Mouse (Mus musculus) lung, postnatal 0 days (tissue): ENCODE measurements around the gene Coa6. TPM values are rescaled to one million over a fixed set of nuclear protein-coding genes. Genes with fewer than 3 reads are reported as not detected.
A peak's percentile ranks its signal among the peaks of the same experiment; 100 is the strongest.
"Not testable (repeated sequence)": the region's sequence is repeated elsewhere in the genome, so short reads cannot be mapped to it uniquely, and the experiment has no call there.

ENCODE experiments used
- ATAC-seq: fragments of 200-750 bp; cut with Nextera tagmentation; 2 replicates; pipeline ENCODE4 v1.8.0; 2017; ENCODE audit warnings: moderate library complexity
- DNase-seq: peaks from one replicate; pipeline ENCODE4 v3.0.0-alpha.2; 2016; ENCODE audit warnings: low spot score
- H3K27ac ChIP-seq: fragments of 300-500 bp; sonication (generic); 2 replicates; pipeline ENCODE4 v1.5.1; 2014; ENCODE audit warnings: antibody characterized with exemption, mild to moderate bottlenecking, low read length, mixed read lengths
- H3K27me3 ChIP-seq: fragments of 300-500 bp; sonication (generic); replicated peaks from 2 replicates; pipeline ENCODE4 v1.6.1; 2014; ENCODE audit warnings: low read length, mixed read lengths; ENCODE audit not compliant: insufficient read depth
- H3K36me3 ChIP-seq: fragments of 300-500 bp; sonication (generic); 2 replicates; pipeline ENCODE4 v1.6.1; 2014; ENCODE audit warnings: low read length, mixed read lengths; ENCODE audit not compliant: insufficient read depth
- H3K4me1 ChIP-seq: fragments of 300-500 bp; sonication (generic); 2 replicates; pipeline ENCODE4 v1.6.1; 2014; ENCODE audit warnings: antibody characterized with exemption, low read depth, low read length, mixed read lengths; ENCODE audit not compliant: insufficient read depth
- H3K4me2 ChIP-seq: fragments of 300-500 bp; sonication (generic); replicated peaks from 2 replicates; pipeline ENCODE4 v1.6.1; 2014; ENCODE audit warnings: low read depth, mild to moderate bottlenecking, low read length, moderate library complexity, mixed read lengths
- H3K4me3 ChIP-seq: fragments of 300-500 bp; sonication (generic); 2 replicates; pipeline ENCODE4 v1.5.1; 2014; ENCODE audit warnings: low read depth, low read length
- H3K9ac ChIP-seq: fragments of 300-500 bp; sonication (generic); replicated peaks from 2 replicates; pipeline ENCODE4 v1.6.1; 2014; ENCODE audit warnings: low read depth, mild to moderate bottlenecking
- H3K9me3 ChIP-seq: fragments of 300-500 bp; sonication (generic); 2 replicates; pipeline ENCODE4 v1.6.1; 2016; ENCODE audit warnings: low read length, mixed read lengths
- CTCF ChIP-seq: IDR thresholded peaks from 2 replicates; pipeline ENCODE4 v1.5.1; 2016; ENCODE audit warnings: antibody characterized with exemption, mild to moderate bottlenecking
- EP300 ChIP-seq: IDR thresholded peaks from 2 replicates; pipeline ENCODE4 v1.6.1; 2016; ENCODE audit warnings: antibody characterized with exemption, mild to moderate bottlenecking, control low read depth
- WGBS: fragments of 180-500 bp; shearing (Covaris S2); extraction: QIAGEN DNeasy Blood & Tissue Kit; methylation state at CpG from one replicate; pipeline ENCODE4 v1.1.7; 2014; 5-methylcytosine and 5-hydroxymethylcytosine counted together
- polyA plus RNA-seq: library from polyadenylated mRNA; unstranded; fragments of >200 nt; fragmentation: Nextera tagmentation; extraction: Ambion mirVana; gene quantifications from 2 replicates; pipeline ENCODE4 v1.2.1, GENCODE M21; 2015

Coa6 gene
- polyA plus RNA-seq, 1 experiment from 2014 or later: 53.4 TPM

- Histone ChIP-seq H3K4me3 (no peak overlapping the region), H3K9ac (no peak overlapping the region), H3K27ac (no peak overlapping the region), H3K9me3 (no peaks in the 10 kb centered on the region), H3K36me3 (no peaks in the 10 kb centered on the region), H3K4me2 (no peak overlapping the region), H3K4me1 (no peaks in the 10 kb centered on the region; the same call in 1 of the 2 replicates), H3K27me3 (no peaks in the 10 kb centered on the region)
- ATAC-seq (no peak), DNase-seq (peak; percentile 7)
- TF ChIP-seq CTCF (no peak), EP300 (no peak)
- 81% methylated on average over 4 of the region's 4 CpGs for WGBS
These were observed 34.7 kb upstream of the Coa6 start for GRCm38 (mm10) chr8:126387566-126387965.

GRCm38 (mm10) chr8:126391541-126391940 is 30.8 kb upstream of the Coa6 start:
- TF ChIP-seq EP300 (0 out of 2 replicates have a peak, but pooled peaks have one; percentile 21), CTCF (no peak)
- WGBS: 26% methylated on average over 2 of the region's 2 CpGs
- Histone ChIP-seq H3K36me3 (no peaks in the 10 kb centered on the region), H3K4me3 (no peak overlapping the region), H3K4me1 (no peaks in the 10 kb centered on the region; the same call in 1 of the 2 replicates), H3K9ac (no peak overlapping the region), H3K27me3 (no peaks in the 10 kb centered on the region), H3K27ac (no peak overlapping the region), H3K9me3 (no peaks in the 10 kb centered on the region), H3K4me2 (no peak overlapping the region)
- peak; percentile 48 for ATAC-seq
- peak; percentile 65 for DNase-seq

DNA sequence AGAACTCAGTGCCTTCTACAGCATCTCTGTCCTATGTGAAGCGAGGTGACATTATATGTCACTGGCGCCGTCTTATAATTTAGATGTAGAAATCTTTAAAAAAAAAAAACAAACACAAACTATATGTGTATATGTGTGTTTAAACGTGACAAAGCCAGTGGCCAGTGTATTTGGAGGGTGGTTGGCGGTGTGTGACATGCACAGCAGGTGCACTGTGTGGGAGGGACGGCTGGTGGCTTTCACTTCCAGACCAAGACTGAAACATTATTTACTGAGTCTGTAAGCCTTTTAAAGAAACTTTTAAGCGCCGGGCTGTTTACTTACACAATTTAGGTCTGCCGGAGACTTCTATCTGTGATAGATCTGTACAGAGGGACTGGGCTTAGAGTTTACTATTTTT is 26.9 kb upstream of the Coa6 start:
- 69% methylated on average over 9 of the region's 9 CpGs for WGBS
- H3K4me2 ChIP-seq: no peak overlapping the region
- H3K9me3 ChIP-seq: no peaks in the 10 kb centered on the region
- no peak overlapping the region for H3K27ac ChIP-seq
- no peaks in the 10 kb centered on the region for H3K36me3 ChIP-seq
- no peaks in the 10 kb centered on the region; the same call in 1 of the 2 replicates for H3K4me1 ChIP-seq
- no peak for ATAC-seq
- DNase-seq: no peak
- H3K9ac ChIP-seq: no peak overlapping the region
- H3K4me3 ChIP-seq: no peak overlapping the region
- TF ChIP-seq CTCF (no peak), EP300 (no peak)
- H3K27me3 ChIP-seq: no peaks in the 10 kb centered on the region

DNA sequence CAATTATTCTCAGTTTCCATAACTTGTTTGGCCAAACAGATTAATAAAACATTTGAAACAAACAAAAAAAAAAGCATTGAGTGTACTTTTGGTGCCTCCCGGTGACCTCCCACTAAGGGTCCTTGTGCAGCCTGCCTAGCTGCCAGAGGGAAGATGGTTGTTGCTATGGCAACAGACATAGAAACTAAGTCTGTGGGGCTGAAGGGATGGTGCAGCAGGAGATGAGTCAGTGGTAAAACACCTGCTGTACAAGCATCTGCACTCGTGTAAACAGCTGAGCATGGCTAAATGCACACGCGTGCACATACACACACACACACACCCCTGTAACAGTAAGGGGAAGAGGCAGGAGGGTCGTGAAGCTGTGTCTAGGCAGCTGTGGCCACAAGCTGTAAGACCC is 26.4 kb upstream of the Coa6 start:
- Histone ChIP-seq H3K27me3 (no peaks in the 10 kb centered on the region), H3K4me2 (no peak overlapping the region), H3K27ac (no peak overlapping the region), H3K4me3 (no peak overlapping the region), H3K36me3 (no peaks in the 10 kb centered on the region), H3K9ac (no peak overlapping the region), H3K4me1 (no peaks in the 10 kb centered on the region; the same call in 1 of the 2 replicates), H3K9me3 (no peaks in the 10 kb centered on the region)
- TF ChIP-seq CTCF (no peak), EP300 (no peak)
- WGBS: 64% methylated on average over 5 of the region's 5 CpGs
- no peak for DNase-seq
- ATAC-seq: no peak

DNA sequence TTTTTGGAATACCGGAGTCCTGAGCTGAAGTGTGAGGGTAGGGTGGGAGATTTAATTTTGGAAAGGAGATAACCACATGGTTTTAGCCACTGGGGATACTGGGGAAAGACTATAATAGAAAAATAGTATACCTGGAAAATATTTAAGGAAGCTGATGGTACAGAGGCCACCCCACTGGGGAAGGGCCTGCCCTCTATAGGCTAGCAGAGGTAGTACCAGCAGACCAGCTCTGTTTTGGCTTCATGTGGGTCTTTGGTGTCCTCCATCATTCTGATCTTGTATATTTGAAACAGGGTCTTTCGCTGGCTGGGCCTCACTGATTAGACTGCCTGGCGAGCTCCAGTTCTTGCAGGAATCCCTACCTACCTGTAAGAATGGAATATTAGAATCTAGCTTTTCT is 24.0 kb upstream of the Coa6 start:
- no peak for TF ChIP-seq EP300
- peak; percentile 57 for TF ChIP-seq CTCF
- Histone ChIP-seq H3K27ac (no peak overlapping the region), H3K4me2 (no peak overlapping the region), H3K4me1 (no peaks in the 10 kb centered on the region), H3K36me3 (no peaks in the 10 kb centered on the region), H3K27me3 (no peaks in the 10 kb centered on the region), H3K9ac (no peak overlapping the region), H3K4me3 (no peak overlapping the region), H3K9me3 (no peaks in the 10 kb centered on the region)
- WGBS: 66% methylated on average over 3 of the region's 3 CpGs
- ATAC-seq (no peak), DNase-seq (peak; percentile 17)

- H3K9me3 ChIP-seq, H3K4me1 ChIP-seq, H3K4me3 ChIP-seq, ATAC-seq, H3K27me3 ChIP-seq, H3K9ac ChIP-seq, H3K27ac ChIP-seq, H3K4me2 ChIP-seq, H3K36me3 ChIP-seq: not testable (repeated sequence)
- DNase-seq: peak; percentile 22
These were observed 17.8 kb upstream of the Coa6 start for GRCm38 (mm10) chr8:126404550-126404949.

GRCm38 (mm10) chr8:126405030-126405429 is 17.3 kb upstream of the Coa6 start:
- Histone ChIP-seq H3K9me3 (no peaks in the 10 kb centered on the region), H3K9ac (no peak overlapping the region), H3K36me3 (no peaks in the 10 kb centered on the region), H3K27me3 (no peaks in the 10 kb centered on the region), H3K4me3 (no peak overlapping the region), H3K4me2 (no peak overlapping the region), H3K4me1 (no peaks in the 10 kb centered on the region), H3K27ac (no peak overlapping the region)
- DNase-seq (no peak), ATAC-seq (no peak)
- TF ChIP-seq EP300: no peak
- no peak for TF ChIP-seq CTCF
- 65% methylated on average over 4 of the region's 4 CpGs for WGBS
